Mouse (Mus musculus): ENCODE results near the gene Agrn. TPM values are rescaled to one million over a fixed set of nuclear protein-coding genes. Genes with fewer than 3 reads are reported as not detected.

Gene Agrn
- polyA plus RNA-seq (2011; ENCODE audit: insufficient read depth, insufficient read length, low replicate concordance, missing spikeins), result 21.5 and 37.5 TPM in 2 replicates

GRCm38 (mm10) chr4:156197131-156197828 lies at the start of gene Agrn:
Agrn (minus strand) TSS chr4:156197488.
- H3K4me3 ChIP-seq (replicated peaks; ENCODE audit: control insufficient read depth, low read depth, low read length), result peak within 1 kb of the TSS; percentile 79
- TF ChIP-seq CTCF (IDR thresholded peaks at IDR 0.05; ENCODE audit: control insufficient read depth, insufficient read depth, low read length), result no peak; the same call in 1 of the 2 replicates
- TF ChIP-seq POLR2A (IDR thresholded peaks at IDR 0.05; ENCODE audit: borderline replicate concordance, control insufficient read depth, low read depth, low read length), result peak; percentile 38; the same call in 1 of the 2 replicates
- H3K4me1 ChIP-seq (ENCODE audit: control insufficient read depth, insufficient read depth, low read length), result peaks cover 1% of the 10 kb centered on the region
- WGBS, result 1% methylated on average over 49 of the region's 88 CpGs
- peak within 1 kb of the TSS; percentile 97 for H3K27ac ChIP-seq (ENCODE audit: control insufficient read depth, insufficient read depth, low read depth, low read length, poor library complexity)

GRCm38 (mm10) chr4:156236651-156237447 lies 39.6 kb upstream of the Agrn start:
- peak overlapping the region; percentile 3 for H3K4me3 ChIP-seq (replicated peaks; ENCODE audit: control insufficient read depth, low read depth, low read length)
- TF ChIP-seq POLR2A (IDR thresholded peaks at IDR 0.05; ENCODE audit: borderline replicate concordance, control insufficient read depth, low read depth, low read length), result peak; percentile 22; the same call in 1 of the 2 replicates
- TF ChIP-seq CTCF (IDR thresholded peaks at IDR 0.05; ENCODE audit: control insufficient read depth, insufficient read depth, low read length), result no peak
- WGBS, result 29% methylated on average over 57 of the region's 60 CpGs
- H3K27ac ChIP-seq (ENCODE audit: control insufficient read depth, insufficient read depth, low read depth, low read length, poor library complexity), result peak overlapping the region; percentile 47; the same call in 1 of the 2 replicates
- peaks cover 2% of the 10 kb centered on the region for H3K4me1 ChIP-seq (ENCODE audit: control insufficient read depth, insufficient read depth, low read length)

GRCm38 (mm10) chr4:156235808-156236533 lies 38.7 kb upstream of the Agrn start, which contains the start of gene Noc2l:
Noc2l (plus strand) TSS chr4:156236010.
- H3K4me3 ChIP-seq (replicated peaks; ENCODE audit: control insufficient read depth, low read depth, low read length), result peak within 1 kb of the TSS; percentile 88
- peaks cover 2% of the 10 kb centered on the region for H3K4me1 ChIP-seq (ENCODE audit: control insufficient read depth, insufficient read depth, low read length)
- peak within 1 kb of the TSS; percentile 89 for H3K27ac ChIP-seq (ENCODE audit: control insufficient read depth, insufficient read depth, low read depth, low read length, poor library complexity)
- WGBS, result under 1% methylated on average over 90 of the region's 90 CpGs
- TF ChIP-seq POLR2A (IDR thresholded peaks at IDR 0.05; ENCODE audit: borderline replicate concordance, control insufficient read depth, low read depth, low read length) (peak; percentile 86; the same call in 1 of the 2 replicates), CTCF (IDR thresholded peaks at IDR 0.05; ENCODE audit: control insufficient read depth, insufficient read depth, low read length) (no peak)

GRCm38 (mm10) chr4:156235360-156235770 lies 38.1 kb upstream of the Agrn start:
- H3K4me1 ChIP-seq (ENCODE audit: control insufficient read depth, insufficient read depth, low read length), result peaks cover 2% of the 10 kb centered on the region
- under 1% methylated on average over 15 of the region's 15 CpGs for WGBS
- TF ChIP-seq POLR2A (IDR thresholded peaks at IDR 0.05; ENCODE audit: borderline replicate concordance, control insufficient read depth, low read depth, low read length) (no peak), CTCF (IDR thresholded peaks at IDR 0.05; ENCODE audit: control insufficient read depth, insufficient read depth, low read length) (no peak)
- peak overlapping the region; percentile 89 for H3K27ac ChIP-seq (ENCODE audit: control insufficient read depth, insufficient read depth, low read depth, low read length, poor library complexity)
- peak overlapping the region; percentile 88 for H3K4me3 ChIP-seq (replicated peaks; ENCODE audit: control insufficient read depth, low read depth, low read length)

GRCm38 (mm10) chr4:156234701-156235213 lies 37.5 kb upstream of the Agrn start, which contains the start of gene Plekhn1:
Plekhn1 (minus strand) TSS chr4:156234857.
- H3K27ac ChIP-seq (ENCODE audit: control insufficient read depth, insufficient read depth, low read depth, low read length, poor library complexity), result peak within 1 kb of the TSS; percentile 89
- H3K4me3 ChIP-seq (replicated peaks; ENCODE audit: control insufficient read depth, low read depth, low read length), result peak within 1 kb of the TSS; percentile 88
- peaks cover 2% of the 10 kb centered on the region for H3K4me1 ChIP-seq (ENCODE audit: control insufficient read depth, insufficient read depth, low read length)
- WGBS, result under 1% methylated on average over 40 of the region's 48 CpGs
- TF ChIP-seq CTCF (IDR thresholded peaks at IDR 0.05; ENCODE audit: control insufficient read depth, insufficient read depth, low read length) (0 out of 2 replicates have a peak, but pooled peaks have one; percentile 4), POLR2A (IDR thresholded peaks at IDR 0.05; ENCODE audit: borderline replicate concordance, control insufficient read depth, low read depth, low read length) (peak; percentile 23; the same call in 1 of the 2 replicates)

GRCm38 (mm10) chr4:156234021-156234501 lies 36.8 kb upstream of the Agrn start:
- TF ChIP-seq CTCF (IDR thresholded peaks at IDR 0.05; ENCODE audit: control insufficient read depth, insufficient read depth, low read length), result no peak
- TF ChIP-seq POLR2A (IDR thresholded peaks at IDR 0.05; ENCODE audit: borderline replicate concordance, control insufficient read depth, low read depth, low read length), result no peak
- Histone ChIP-seq H3K4me1 (ENCODE audit: control insufficient read depth, insufficient read depth, low read length) (peaks cover 2% of the 10 kb centered on the region), H3K4me3 (replicated peaks; ENCODE audit: control insufficient read depth, low read depth, low read length) (peak overlapping the region; percentile 75), H3K27ac (ENCODE audit: control insufficient read depth, insufficient read depth, low read depth, low read length, poor library complexity) (peak overlapping the region; percentile 41; the same call in 1 of the 2 replicates)
- WGBS, result 10% methylated on average over 17 of the region's 17 CpGs

GRCm38 (mm10) chr4:156228393-156229024 lies 31.2 kb upstream of the Agrn start:
- Histone ChIP-seq H3K4me3 (replicated peaks; ENCODE audit: control insufficient read depth, low read depth, low read length) (no peak overlapping the region), H3K4me1 (ENCODE audit: control insufficient read depth, insufficient read depth, low read length) (no peaks in the 10 kb centered on the region; the same call in 1 of the 2 replicates), H3K27ac (ENCODE audit: control insufficient read depth, insufficient read depth, low read depth, low read length, poor library complexity) (no peak overlapping the region)
- 54% methylated on average over 12 of the region's 12 CpGs for WGBS
- TF ChIP-seq POLR2A (IDR thresholded peaks at IDR 0.05; ENCODE audit: borderline replicate concordance, control insufficient read depth, low read depth, low read length), result no peak
- TF ChIP-seq CTCF (IDR thresholded peaks at IDR 0.05; ENCODE audit: control insufficient read depth, insufficient read depth, low read length), result no peak
